Mouse (Mus musculus) liver, postnatal 0 days (tissue): ENCODE measurements around the gene Fat3.

ENCODE experiments used
- CTCF ChIP-seq: sonication (generic); IDR thresholded peaks from 2 replicates; pipeline ENCODE4 v1.5.1; 2016; ENCODE audit warnings: antibody characterized with exemption, low read depth
- EP300 ChIP-seq: IDR thresholded peaks from 2 replicates; pipeline ENCODE4 v1.6.1; 2016; ENCODE audit warnings: antibody characterized with exemption, low read depth, mild to moderate bottlenecking

- TF ChIP-seq CTCF (no peak), EP300 (peak; percentile 48; the same call in 1 of the 2 replicates)
These were observed 286.1 kb downstream of the Fat3 start for GRCm38 (mm10) chr9:16214731-16215681.
